Mouse (Mus musculus) urinary bladder, postnatal 4 days (tissue): Measurements from ENCODE around the gene Bcorl1.

Source experiments
- DNase-seq, 2 experiments: peaks; one replicate each; pipeline ENCODE4 v3.0.0; 2021 to 2022; ENCODE audit warnings: low spot score in 2 of 2

Bcorl1 gene

DNA sequence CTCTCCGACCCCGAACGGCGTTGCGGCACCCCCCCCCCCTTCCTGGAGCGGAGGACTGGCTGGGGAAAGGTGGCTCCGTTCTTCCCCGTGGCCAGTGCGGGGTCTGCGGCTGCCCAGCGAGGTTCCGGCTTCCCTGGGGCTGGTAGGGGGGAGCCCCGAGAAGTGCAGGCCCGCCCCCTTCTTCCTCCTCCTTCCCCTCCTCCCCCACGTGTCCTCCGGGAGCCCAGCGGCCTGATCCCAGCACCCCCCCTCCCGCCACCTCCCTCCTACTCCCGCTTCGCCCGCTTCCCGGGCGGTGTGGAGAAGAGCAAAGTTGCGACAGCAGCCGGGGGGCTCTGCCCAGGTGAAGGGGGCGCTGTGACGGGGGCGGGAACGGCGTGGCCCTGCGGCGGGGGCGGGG is at the start of gene Bcorl1:
Gene Bcorl1 (plus strand): TSS at position 218 of the 400 bp plus-strand sequence.
- DNase-seq: peak in 1 of 2 experiments; percentile 27

DNA sequence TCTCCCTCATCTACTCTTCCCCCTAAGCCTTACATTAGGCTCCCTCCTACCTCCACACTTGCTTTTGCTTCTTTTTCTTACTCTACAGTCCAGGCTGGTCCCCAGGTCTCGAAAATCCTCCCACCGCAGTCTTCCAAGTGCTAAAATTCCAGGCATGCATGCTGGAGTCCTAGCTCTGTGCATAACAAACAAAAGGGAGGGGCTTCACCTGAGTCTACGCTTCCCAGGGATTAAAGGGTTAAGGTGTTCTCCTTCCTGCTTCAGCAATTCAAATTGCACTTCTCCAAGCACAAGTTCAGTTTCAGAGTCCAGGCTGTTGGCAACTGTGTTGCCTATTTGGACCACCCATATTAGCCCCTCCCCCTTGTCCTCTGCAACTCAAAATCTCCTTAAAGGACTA is 49.7 kb upstream of the Bcorl1 start:
- no peak for DNase-seq

DNA sequence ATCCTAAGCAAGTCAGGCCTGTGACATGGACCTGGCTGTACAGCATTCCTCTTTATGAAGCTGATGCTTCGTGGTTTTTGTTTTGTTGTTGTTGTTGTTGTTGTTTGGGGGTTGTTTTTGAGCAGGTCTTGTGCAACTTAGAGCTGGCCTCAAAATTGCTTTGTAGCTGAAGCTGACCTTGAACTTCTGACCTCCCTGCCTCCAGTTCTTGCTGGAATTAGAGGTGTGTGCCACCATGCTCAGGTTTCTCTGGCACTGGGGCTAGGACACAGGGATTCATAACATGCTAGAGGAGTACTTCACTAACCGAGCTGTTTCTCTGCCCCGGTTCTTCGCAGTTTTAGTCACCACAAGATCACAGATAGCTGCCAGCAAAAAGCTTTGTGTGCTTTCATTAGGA is 35.8 kb upstream of the Bcorl1 start:
- DNase-seq: no peak

DNA sequence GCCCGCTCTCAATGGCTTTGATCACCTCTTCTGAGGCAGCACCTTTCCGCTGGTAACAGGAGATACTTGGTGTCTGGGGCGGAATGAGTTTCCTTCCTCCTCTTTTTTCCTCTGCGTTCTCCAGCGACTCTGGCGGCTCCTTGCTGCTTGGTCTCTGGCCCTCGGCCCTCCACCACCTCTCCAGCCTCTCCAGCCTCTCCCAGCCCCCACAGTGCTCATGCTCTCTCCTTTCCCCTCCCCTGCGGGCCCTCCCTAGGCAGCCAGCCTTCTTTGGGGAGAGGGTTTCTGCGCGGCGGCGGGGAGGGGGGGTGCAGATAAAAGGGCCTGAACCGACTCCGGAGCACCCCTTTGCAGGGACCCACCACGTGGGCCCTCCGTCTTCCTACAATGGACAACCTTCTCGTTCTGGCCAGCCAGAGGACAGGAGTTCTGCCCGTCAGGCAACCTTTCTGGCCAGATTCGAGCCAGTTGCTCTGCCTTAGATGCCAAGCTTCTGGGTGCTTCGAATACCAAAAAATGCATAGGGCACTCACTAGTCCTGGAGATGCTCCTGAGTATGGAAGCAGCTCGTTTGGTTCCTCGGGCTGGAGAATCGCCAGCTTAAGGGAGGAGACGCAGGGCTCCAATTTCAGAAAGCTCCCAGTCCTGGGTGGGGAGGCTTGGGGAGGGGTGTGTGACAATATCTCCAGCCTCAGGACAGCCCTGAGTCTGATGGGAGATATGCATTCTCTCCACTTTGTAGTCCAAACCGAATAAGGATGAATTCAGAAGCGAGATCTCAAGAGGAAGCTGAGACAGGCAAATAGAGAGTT is 30.2 kb upstream of the Bcorl1 start:
- peak in 1 of 2 experiments; percentile 61 for DNase-seq

DNA sequence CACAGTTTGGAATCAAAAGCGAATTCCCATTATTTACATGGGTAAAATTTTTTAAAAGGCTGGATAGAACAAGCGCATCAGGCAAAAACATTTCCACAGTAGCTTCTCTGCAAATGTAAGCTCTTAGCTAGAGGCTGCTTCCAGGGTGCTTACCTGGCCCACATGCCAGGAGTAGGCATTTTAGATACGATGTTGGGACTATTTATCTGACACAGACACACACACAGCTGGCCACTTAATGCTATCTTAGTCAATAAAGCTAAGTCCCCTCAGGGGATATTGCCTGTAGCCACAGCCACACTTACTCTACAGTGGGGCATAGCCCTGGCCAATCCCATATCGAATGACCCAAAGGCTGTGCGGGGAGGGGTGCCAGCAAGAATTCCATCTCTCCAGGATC is 29.4 kb upstream of the Bcorl1 start:
- no peak for DNase-seq

DNA sequence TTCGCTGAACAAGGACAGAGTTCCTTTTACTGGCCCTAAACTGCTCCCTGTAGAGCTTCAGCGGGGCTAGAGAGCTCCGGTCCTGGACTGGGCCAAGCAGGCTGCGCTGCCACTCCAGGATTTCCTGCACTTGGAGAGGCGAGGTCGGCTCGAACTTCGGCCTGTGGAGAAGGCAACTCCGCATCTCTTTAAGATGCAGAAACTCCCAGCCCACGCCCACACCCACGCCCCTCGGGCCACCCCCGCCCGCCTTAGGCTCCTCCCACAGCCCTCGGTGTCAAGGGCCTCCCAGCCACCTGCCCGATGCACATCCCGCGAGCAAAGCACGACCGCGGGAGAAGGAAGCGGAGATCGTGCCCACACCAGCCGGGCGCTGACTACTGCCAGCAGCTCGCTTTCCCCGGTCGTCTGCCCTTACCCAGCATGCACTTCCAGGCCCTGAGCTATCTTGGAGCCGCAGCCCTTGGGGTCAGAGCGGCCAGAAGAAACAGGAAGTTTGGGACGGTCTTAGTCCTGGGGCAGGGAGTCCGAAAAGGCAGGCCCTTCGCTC is 26.6 kb upstream of the Bcorl1 start:
- peak; percentile 72 to 82 for DNase-seq

DNA sequence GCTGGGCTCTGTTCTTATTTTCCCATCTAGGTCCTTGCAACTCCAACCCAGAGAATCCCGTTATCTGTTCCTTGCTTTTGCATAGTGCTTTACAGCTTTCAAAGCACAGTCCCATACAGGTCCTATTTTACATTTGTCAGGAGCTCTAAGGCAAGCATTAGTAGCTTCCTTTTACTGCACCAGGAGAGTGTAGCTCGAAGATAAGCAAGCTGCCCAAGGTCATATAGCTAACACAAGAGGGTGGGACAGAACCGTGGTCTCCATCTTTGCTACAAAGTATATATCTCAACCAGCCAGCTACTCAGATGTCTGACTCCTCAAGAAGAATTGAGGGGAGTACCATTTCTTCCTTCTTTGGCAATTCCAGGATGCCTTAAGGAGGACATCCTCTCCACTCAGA is 23.7 kb upstream of the Bcorl1 start:
- DNase-seq: no peak

DNA sequence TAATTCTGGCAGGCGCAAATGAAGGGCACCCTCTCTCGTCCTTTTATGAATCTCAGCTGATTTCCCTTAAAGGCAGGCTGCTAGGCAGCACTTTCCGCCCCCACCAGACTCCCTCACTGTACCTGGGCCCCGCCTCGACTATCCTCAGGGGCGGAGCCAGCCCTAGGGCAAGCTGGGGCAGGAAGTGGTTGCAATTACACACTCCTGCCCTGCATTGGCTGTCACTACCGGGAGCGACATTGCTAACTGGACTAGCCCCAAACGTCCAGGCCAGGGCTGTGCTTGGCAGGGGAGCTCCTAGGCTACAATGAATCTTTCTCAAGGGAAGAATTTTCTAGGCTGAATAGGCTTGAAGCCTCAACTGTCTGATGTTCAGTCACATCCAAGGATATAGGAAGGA is 23.0 kb upstream of the Bcorl1 start:
- DNase-seq: no peak

DNA sequence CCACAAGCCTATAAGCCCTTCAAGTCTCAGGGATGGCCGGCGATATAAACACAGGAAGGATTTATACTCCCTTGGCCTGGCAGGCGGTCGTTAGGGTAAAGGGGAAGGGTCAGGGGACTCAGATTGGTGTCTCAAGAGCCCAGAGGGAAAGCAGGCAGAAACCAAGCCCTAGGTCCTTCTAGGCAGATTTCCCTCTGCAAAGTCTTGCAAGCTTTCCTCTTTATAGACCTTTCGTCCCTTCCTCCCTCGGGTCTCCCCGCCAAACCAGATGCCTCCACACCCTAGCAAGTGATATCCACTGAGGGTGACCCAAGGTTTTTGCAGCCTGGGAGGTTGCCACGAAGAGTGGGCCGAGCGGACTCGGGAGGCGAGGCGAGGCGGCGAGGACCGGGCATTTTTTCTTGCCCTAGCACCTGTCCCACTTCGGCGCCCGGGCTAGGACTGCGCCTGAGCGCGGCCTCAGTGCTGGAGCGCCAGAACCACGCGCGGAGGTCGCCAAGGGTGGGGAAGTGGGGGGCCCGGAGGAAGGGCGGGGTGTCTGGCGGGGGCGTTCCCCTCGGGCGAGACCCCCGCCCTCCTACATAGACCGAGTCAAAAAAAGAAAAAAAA is 613 bp upstream of the Bcorl1 start:
- DNase-seq: peak in 1 of 2 experiments; percentile 17

DNA sequence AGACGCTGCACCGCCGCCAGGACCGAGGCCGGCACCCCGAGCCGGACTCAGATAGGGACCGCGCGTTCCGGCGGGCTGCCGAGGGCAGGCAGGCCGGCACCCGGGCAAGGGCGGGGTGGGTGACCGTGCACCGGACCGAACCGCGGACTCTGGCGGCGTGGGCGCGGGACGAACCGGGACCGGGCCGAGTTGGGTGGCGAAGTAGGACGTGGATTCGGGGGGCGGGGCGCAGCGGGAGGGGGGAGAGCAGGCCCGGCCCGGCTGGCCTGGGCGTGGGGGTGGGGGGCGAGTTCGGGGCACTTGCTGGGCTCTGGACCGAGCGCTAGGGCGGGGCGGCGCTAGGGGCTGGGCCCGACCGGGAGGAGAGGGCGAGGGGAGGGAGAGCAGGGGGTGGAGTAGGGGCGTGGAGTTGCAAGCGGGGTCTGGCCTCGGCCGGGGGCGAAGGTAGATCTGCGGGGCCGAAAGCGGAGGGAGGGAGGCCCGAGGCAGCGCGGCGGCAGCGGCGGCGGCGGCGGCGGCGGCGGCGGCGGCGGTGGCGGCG is 533 bp downstream of the Bcorl1 start:
- DNase-seq: peak; percentile 56 to 64

DNA sequence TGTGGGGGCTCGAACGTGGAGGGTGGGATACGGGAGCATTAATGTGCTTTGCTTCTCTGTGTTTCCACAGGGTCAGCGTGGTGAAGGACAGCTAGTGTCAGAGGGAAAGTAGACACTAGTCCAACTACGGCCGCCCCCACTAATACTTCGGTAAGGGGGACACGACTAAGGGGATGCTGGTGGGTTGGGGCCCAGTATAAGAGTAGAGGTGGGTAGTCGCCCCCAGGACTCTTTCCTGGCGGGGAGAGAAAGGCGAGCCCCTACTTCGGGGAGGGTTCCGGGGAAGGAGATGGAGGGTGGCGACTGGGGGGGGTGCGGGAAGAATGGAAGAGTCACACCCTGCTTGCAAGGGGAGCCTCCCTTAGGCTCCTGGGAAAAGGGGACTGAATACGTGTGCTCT is 1.6 kb downstream of the Bcorl1 start:
- no peak for DNase-seq

DNA sequence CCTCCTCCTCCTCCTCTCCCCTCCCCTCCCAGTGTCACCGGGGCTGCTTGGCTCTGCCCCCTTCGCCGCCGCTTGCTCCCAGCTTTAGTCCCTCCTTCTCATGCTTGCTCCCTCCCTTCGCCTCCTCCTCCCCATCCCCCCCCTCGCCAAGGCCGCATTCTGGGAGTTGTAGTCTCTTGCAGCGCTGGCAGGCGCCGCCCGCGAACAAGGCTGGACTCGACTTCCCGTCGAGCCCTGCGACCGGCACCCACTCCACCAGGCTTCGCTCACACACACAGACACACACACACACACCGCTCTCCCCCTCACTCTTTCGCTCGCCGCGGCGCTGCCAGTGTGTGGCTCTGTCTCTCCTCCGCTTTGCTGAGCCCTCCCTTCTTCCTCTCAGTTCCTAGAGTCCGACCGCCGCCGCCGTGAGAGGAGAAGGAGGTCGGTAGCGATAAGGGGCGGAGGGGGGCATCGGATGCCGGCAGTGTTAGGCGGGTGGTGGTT is 2.3 kb downstream of the Bcorl1 start:
- DNase-seq: peak; percentile 84 to 87

DNA sequence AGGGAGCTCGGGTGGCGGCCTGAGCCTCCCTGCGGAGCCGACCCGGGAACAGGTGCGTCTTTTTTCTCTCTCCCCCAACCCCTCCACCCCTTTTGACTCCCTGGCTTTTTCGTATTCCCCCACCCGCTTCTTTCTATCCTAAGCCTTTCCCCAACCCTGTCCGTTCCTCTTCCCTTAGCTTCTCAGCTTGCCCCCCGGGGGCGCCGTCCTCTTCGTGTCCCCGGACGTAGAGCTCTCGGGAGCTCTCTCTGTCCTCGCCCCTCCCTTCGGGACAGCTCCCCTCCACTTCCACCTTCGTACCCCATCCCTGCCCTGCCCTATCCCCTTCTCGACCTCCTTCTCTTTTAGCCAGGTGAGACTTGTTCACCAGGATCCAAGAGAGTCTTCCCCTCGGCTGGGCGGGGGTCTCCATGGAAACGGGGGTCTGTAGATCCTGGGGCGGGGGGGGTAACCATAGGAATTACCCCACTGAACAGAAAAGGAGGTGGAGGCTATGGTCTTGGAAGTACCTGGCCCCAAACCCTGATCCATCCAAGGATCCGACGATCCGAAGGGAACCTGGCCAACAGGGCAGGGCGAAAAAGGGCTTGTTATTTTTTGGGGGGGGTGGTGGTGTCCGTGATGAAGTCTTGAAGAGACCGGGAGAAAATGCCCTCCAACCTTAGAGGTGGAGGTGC is 2.9 kb downstream of the Bcorl1 start:
- DNase-seq: peak in 1 of 2 experiments; percentile 17

DNA sequence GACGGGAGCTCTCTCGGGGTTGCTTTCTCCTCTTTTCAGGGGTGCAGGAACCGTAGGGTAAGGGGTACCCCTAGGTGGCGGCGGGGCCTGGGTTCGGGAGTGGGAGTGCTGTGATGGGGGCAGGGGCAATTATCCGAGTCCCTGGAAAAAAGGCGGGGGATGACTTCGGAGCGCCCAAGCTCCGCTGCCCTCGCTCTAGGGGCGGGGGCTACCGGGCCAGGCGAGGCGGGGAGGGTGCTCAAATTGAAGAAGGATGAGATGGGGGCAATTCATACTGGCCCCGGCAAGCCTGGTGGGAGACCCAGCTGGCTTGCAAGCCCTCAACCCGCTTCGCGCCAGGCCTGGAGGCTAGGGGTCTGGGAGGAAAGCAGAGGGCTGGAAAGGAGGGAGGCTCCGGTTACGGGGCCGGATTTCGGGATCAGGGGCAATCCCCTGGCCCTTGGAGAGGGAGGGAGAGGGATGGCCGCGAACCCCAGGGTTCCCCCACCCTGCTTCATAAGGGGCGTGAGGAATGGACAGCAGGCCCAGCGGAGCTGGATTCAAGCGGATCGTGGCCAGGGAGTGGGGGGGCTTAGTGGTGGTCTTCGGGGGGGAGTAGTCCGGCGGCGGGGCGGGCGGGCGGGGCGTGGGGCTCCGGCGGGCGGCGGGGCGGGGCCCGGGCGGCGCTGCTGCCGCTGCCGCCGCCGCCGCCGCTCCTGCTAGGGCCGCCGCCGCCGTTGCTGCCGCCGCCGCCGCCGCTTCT is 3.7 kb downstream of the Bcorl1 start:
- DNase-seq: peak in 1 of 2 experiments; percentile 16

DNA sequence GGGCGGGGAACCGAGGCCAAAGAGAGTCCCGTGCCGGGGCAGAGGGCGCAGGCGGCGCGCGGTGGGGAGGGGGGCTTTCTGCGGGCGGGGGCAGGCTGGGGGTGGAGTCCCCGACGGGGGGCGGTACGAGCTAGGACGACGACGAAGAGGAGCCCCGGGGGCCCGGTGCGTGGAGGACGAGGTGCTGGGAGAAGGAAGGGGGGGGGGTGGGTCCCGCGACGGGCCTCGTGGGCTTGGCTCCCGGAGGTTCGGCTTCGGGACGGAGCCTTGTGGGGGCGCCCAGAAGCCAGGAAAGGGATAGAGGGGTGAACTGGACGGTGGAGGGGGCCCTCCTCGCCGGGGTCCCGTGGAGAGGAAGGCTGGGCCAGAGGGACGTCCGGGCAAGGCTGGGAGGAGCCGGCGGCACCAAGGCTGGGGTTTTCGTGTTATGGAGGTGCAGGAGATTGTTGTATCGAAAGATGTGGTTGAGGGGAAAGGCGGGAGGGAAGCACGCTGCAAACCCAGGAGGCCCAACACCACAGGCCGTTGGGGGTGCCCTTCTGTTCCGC is 4.3 kb downstream of the Bcorl1 start:
- peak in 1 of 2 experiments; percentile 18 for DNase-seq

DNA sequence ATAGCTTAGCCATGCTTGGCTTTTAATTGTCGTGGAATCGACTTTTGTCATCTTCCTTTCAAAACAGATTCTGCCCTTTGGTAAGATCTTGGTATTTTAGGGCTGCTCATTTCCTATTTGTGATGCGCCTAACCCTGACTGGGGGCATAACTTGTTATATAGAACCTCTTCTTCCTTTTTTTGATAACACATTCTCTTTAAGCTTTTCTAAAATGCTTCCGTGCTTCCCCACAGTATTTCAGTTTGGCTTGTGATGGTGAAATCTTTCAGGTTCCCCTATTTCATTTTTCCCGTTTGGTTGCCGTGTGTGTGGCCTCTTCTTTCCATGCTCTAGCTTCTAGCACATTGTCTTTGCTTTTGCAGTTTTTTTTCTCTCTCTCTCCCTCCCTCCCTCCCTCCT is 14.2 kb downstream of the Bcorl1 start:
- DNase-seq: no peak

DNA sequence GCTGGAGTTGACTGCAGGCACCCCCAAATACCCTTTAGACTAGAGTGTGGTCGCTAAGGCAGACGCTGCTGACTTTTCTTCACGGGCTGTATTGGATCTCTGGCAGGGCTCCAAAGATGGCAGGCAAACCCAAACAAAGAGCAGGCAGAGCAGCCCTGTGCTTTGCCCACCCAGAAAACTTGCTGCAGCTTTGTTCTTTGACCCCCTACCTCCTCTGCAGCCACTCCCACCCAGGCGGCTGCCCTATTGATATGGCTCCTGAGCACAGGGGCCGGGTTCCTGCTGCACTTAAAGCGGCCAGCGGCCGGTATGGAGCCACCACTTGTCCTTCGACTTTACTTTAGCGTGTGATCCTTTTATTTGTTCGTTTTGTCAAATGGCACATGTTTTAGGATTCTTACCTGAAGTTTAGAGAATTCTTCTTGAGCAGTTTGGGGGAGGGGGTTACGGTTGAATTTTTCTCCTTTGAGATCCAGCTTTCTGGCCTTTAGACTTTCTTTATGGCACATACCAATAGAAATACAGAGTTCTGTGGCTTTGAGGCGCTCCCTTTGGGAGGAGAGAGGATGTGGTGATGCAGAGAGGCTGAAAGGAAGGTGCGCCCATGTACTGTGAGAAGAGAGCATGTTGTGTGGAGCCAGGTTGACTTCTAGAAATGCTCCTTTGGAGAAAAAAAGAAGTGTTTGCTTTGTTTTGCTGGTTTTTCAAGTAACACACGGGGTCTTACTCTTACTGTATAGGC is 24.8 kb downstream of the Bcorl1 start:
- no peak for DNase-seq

DNA sequence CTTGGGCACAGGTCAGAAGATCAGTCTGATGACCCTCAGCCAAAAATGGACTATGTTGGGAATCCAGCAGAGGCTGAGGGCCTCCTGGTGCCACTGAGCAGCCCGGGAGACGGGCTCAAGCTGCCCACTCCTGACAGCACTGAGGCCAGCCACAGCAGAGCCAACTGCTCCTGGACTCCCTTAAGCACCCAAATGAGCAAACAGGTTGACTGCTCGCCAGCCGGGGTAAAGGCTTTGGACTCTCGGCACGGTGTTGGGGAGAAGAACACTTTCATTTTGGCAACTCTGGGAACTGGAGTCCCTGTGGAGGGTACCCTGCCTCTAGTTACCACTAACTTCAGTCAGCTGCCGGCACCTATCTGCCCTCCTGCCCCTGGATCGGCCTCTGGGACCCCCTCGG is 26.7 kb downstream of the Bcorl1 start:
- DNase-seq: no peak

DNA sequence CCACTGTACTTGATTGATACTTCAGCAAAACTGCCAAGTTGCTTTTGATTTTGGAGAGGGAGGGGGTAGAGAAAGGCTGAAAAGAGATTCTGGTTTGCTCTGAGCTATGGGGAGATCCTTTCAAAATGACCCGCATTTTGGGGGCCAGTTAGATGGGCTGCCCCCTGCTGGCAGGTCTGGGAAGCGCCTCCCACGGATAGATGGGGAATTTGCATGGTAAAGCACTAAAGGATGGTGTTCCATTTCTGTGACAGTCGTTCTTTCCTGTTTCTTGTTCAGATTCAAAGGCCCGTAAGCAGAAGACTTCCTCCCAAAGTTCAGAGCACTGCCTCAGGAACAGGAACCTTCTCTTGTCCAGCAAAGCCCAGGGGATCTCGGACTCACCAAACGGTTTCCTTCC is 42.5 kb downstream of the Bcorl1 start:
- peak; percentile 21 to 70 for DNase-seq

DNA sequence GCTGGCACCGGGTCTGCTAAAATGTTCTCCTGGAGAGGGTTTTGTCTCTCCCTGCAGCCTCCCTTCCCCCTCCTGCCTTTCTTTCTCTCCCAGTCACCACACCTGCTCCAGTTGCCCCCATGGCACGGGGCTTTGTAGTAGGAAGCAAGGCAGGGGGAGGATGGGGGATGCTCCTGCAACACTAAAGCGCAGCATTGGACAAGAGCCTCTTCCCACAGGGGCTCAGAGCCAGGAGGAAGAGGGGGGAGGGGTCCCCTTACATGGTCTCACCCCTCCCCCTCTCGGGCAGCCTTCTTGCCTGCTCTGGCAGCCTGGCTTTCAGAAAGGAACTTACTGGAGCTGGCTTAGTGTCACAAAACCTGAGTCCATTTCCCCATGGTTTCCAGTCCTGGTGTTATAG is 44.8 kb downstream of the Bcorl1 start:
- no peak for DNase-seq
